Mouse (Mus musculus): Measurements from ENCODE around the gene Qrsl1. TPM values are rescaled to one million over a fixed set of nuclear protein-coding genes. Genes with fewer than 3 reads are reported as not detected.

Gene Qrsl1
- polyA plus RNA-seq, 1 experiment from 2014 or later: 26.8 TPM

DNA sequence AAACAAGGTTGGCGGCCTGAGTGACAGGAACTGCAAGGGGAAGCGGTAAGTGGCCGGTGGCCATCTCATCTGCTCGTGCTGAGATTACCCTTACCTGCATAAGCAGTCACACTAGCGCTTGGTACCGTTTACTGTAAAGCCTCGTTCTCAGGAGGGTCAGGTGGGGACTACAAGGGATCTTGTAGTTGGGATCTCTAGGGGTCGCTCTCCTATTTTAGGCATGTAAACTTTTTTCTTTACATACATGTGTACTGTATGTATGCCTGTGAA, 9.3 kb upstream of the Qrsl1 start:
- no peak overlapping the region for H3K4me2 ChIP-seq
- H3K36me3 ChIP-seq (replicated peaks): peaks cover 6% of the 10 kb centered on the region; the same call in 1 of the 2 replicates
- no peaks in the 10 kb centered on the region for H3K9me3 ChIP-seq
- no peak overlapping the region for H3K27ac ChIP-seq
- no peaks in the 10 kb centered on the region; the same call in 1 of the 2 replicates for H3K4me1 ChIP-seq
- H3K27me3 ChIP-seq: no peaks in the 10 kb centered on the region
- H3K9ac ChIP-seq: no peak overlapping the region
- WGBS: 95% methylated on average over 8 of the region's 8 CpGs
- no peak for ATAC-seq (ENCODE audit: low FRiP score)
- H3K4me3 ChIP-seq (replicated peaks): no peak overlapping the region

GRCm38 (mm10) chr10:43910032-43910872, 8.7 kb upstream of the Qrsl1 start:
- no peak overlapping the region for H3K9ac ChIP-seq
- peaks cover 6% of the 10 kb centered on the region; the same call in 1 of the 2 replicates for H3K36me3 ChIP-seq (replicated peaks)
- H3K9me3 ChIP-seq: no peaks in the 10 kb centered on the region
- WGBS: 88% methylated on average over 12 of the region's 12 CpGs
- no peak overlapping the region for H3K27ac ChIP-seq
- H3K27me3 ChIP-seq: no peaks in the 10 kb centered on the region
- no peak overlapping the region for H3K4me3 ChIP-seq (replicated peaks)
- H3K4me2 ChIP-seq: no peak overlapping the region
- no peak for ATAC-seq (ENCODE audit: low FRiP score)
- H3K4me1 ChIP-seq: no peaks in the 10 kb centered on the region

- no peak overlapping the region for H3K27ac ChIP-seq
- no peaks in the 10 kb centered on the region for H3K27me3 ChIP-seq
- H3K4me2 ChIP-seq: no peak overlapping the region
- WGBS: 94% methylated on average over 1 of the region's 1 CpGs
- no peaks in the 10 kb centered on the region for H3K9me3 ChIP-seq
- ATAC-seq (ENCODE audit: low FRiP score): no peak
- peaks cover 17% of the 10 kb centered on the region for H3K4me1 ChIP-seq
- H3K4me3 ChIP-seq (replicated peaks): no peak overlapping the region
- no peak overlapping the region for H3K9ac ChIP-seq
- no peaks in the 10 kb centered on the region for H3K36me3 ChIP-seq (replicated peaks)
Observed at GRCm38 (mm10) chr10:43904569-43904968, 3.0 kb upstream of the Qrsl1 start.

GRCm38 (mm10) chr10:43900883-43901570, 518 bp downstream of the Qrsl1 start:
- H3K4me2 ChIP-seq: peak overlapping the region; percentile 71
- H3K9me3 ChIP-seq: no peaks in the 10 kb centered on the region
- no peaks in the 10 kb centered on the region for H3K27me3 ChIP-seq
- 8% methylated on average over 30 of the region's 30 CpGs for WGBS
- peak overlapping the region; percentile 68; the same call in 1 of the 2 replicates for H3K27ac ChIP-seq
- H3K9ac ChIP-seq: peak overlapping the region; percentile 68
- peaks cover 17% of the 10 kb centered on the region for H3K4me1 ChIP-seq
- ATAC-seq (ENCODE audit: low FRiP score): peak; percentile 67
- peak overlapping the region; percentile 77 for H3K4me3 ChIP-seq (replicated peaks)
- no peaks in the 10 kb centered on the region; the same call in 1 of the 2 replicates for H3K36me3 ChIP-seq (replicated peaks)

DNA sequence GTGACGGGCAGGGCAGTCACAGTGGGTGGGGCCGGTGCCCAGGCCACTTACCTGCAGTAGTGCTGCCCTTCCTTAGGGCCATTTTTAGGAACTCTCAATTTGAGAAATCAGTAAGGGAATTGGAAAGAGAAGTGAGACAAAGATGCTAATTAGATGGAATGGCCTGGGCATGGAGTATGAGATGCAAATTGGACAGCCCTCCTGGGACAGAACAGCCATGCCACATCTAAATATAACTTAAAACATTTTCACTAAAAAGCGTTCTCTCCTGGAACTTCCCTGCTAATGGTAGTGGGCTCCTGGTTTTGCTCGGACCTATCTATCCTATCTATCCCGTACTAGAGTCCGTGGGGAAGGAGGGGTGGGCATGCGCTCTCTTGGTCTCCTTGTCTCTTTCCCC, 3.3 kb downstream of the Qrsl1 start:
- WGBS: 92% methylated on average over 7 of the region's 7 CpGs
- peaks cover 21% of the 10 kb centered on the region for H3K36me3 ChIP-seq (replicated peaks)
- ATAC-seq (ENCODE audit: low FRiP score): no peak

DNA sequence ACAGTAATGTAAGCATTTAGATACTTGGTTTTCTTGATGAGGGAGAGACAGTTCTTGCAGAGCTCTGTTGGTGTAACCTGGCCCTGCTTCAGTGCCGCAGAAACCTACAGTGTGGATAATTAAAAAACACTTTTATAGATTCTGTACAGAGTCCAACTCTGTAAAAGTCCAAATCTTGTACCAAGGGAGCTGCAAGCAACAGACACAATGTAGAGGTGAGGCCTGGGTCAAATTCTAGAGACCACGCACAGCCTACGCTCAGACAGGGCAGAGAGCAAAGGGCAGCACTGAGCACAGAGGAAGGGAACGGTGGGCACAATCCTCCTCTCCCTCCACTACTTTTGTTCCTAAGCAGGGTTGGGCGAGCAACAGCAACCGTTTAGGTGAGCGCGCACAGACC, 5.5 kb downstream of the Qrsl1 start:
- no peaks in the 10 kb centered on the region for H3K27me3 ChIP-seq
- no peak for ATAC-seq (ENCODE audit: low FRiP score)
- H3K9me3 ChIP-seq: no peaks in the 10 kb centered on the region
- peaks cover 30% of the 10 kb centered on the region for H3K36me3 ChIP-seq (replicated peaks)
- H3K27ac ChIP-seq: no peak overlapping the region
- no peak overlapping the region for H3K4me3 ChIP-seq (replicated peaks)
- H3K9ac ChIP-seq: no peak overlapping the region
- no peak overlapping the region for H3K4me2 ChIP-seq
- H3K4me1 ChIP-seq: peaks cover 3% of the 10 kb centered on the region
- WGBS: 91% methylated on average over 8 of the region's 8 CpGs

More for the DNA sequence above, 3.3 kb downstream of the Qrsl1 start:
- H3K9me3 ChIP-seq: no peaks in the 10 kb centered on the region
- peaks cover 14% of the 10 kb centered on the region for H3K4me1 ChIP-seq
- no peaks in the 10 kb centered on the region for H3K27me3 ChIP-seq
- no peak overlapping the region for H3K9ac ChIP-seq
- H3K27ac ChIP-seq: no peak overlapping the region
- H3K4me2 ChIP-seq: no peak overlapping the region
- H3K4me3 ChIP-seq (replicated peaks): no peak overlapping the region

GRCm38 (mm10) chr10:43892971-43893370, 8.6 kb downstream of the Qrsl1 start:
- no peak overlapping the region for H3K4me2 ChIP-seq
- no peaks in the 10 kb centered on the region for H3K4me1 ChIP-seq
- ATAC-seq (ENCODE audit: low FRiP score): no peak
- no peak overlapping the region for H3K9ac ChIP-seq
- H3K9me3 ChIP-seq: no peaks in the 10 kb centered on the region
- H3K36me3 ChIP-seq (replicated peaks): peaks cover 35% of the 10 kb centered on the region
- 92% methylated on average over 4 of the region's 4 CpGs for WGBS
- no peak overlapping the region for H3K4me3 ChIP-seq (replicated peaks)
- no peaks in the 10 kb centered on the region for H3K27me3 ChIP-seq
- no peak overlapping the region for H3K27ac ChIP-seq

DNA sequence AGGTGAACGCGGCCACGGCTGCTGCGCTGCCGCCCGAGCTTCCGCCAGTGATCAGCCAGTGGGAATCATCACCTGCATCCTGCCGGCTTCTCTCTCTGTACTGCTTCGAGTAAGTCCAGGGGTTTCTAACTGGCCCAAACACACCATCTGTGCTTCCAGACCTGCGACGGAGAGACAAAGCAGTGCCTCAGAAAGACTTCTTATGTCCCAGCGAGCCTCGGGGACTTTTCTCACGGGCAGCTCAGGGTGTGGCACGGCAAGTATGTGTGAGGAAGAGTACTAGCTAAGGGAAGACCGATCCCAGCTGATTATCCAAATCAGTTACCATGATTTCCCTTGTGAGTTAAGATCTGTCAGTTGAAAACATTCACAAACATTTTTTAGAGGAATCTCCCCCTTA, 12.6 kb downstream of the Qrsl1 start:
- H3K36me3 ChIP-seq (replicated peaks): peaks cover 31% of the 10 kb centered on the region
- no peaks in the 10 kb centered on the region for H3K4me1 ChIP-seq
- H3K9me3 ChIP-seq: no peaks in the 10 kb centered on the region
- H3K27me3 ChIP-seq: no peaks in the 10 kb centered on the region
- no peak overlapping the region for H3K27ac ChIP-seq
- H3K4me3 ChIP-seq (replicated peaks): no peak overlapping the region
- no peak overlapping the region for H3K4me2 ChIP-seq
- 89% methylated on average over 16 of the region's 16 CpGs for WGBS
- no peak overlapping the region for H3K9ac ChIP-seq
- ATAC-seq (ENCODE audit: low FRiP score): no peak

GRCm38 (mm10) chr10:43887676-43888075, 13.9 kb downstream of the Qrsl1 start:
- Histone ChIP-seq H3K9me3 (no peaks in the 10 kb centered on the region), H3K36me3 (replicated peaks) (peaks cover 18% of the 10 kb centered on the region), H3K4me3 (replicated peaks) (no peak overlapping the region), H3K4me1 (no peaks in the 10 kb centered on the region), H3K9ac (no peak overlapping the region), H3K4me2 (no peak overlapping the region), H3K27ac (no peak overlapping the region), H3K27me3 (no peaks in the 10 kb centered on the region)
- peak; percentile 75 for ATAC-seq (ENCODE audit: low FRiP score)
- WGBS: 72% methylated on average over 9 of the region's 9 CpGs

GRCm38 (mm10) chr10:43871458-43871857, 30.1 kb downstream of the Qrsl1 start:
- H3K27me3 ChIP-seq: no peaks in the 10 kb centered on the region
- H3K4me1 ChIP-seq: no peaks in the 10 kb centered on the region
- no peak overlapping the region for H3K27ac ChIP-seq
- H3K9ac ChIP-seq: no peak overlapping the region
- H3K9me3 ChIP-seq: no peaks in the 10 kb centered on the region
- 94% methylated on average over 1 of the region's 1 CpGs for WGBS
- ATAC-seq (ENCODE audit: low FRiP score): no peak
- H3K36me3 ChIP-seq (replicated peaks): 0 out of 2 replicates have a peak, but pooled peaks cover 10% of the 10 kb centered on the region
- no peak overlapping the region for H3K4me2 ChIP-seq
- no peak overlapping the region for H3K4me3 ChIP-seq (replicated peaks)

DNA sequence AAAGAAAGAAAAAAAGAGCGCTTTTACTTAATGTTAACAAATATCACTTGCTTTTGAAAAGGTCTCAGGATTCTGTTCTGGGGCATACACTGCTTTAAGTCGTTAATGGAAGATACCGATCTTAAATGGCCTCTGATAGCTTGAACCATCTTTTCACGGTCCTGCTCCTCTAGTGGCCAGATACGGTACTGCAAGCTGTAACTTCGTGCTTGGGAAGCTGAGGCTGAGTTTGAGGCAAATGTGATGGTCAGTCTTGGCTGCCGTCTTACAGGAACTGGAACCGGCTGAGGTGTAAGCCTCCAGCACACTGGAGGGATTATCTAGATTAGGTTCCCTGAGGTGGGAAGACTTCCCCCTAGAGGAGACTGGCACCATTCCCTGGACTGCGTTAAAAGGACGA, 30.8 kb downstream of the Qrsl1 start:
- H3K4me1 ChIP-seq: no peaks in the 10 kb centered on the region
- H3K9ac ChIP-seq: no peak overlapping the region
- H3K9me3 ChIP-seq: no peaks in the 10 kb centered on the region
- 0 out of 2 replicates have a peak, but pooled peaks cover 3% of the 10 kb centered on the region for H3K36me3 ChIP-seq (replicated peaks)
- no peak for ATAC-seq (ENCODE audit: low FRiP score)
- H3K4me2 ChIP-seq: no peak overlapping the region
- no peak overlapping the region for H3K4me3 ChIP-seq (replicated peaks)
- no peaks in the 10 kb centered on the region for H3K27me3 ChIP-seq
- no peak overlapping the region for H3K27ac ChIP-seq
- 73% methylated on average over 10 of the region's 10 CpGs for WGBS

- Histone ChIP-seq H3K4me1 (no peaks in the 10 kb centered on the region), H3K4me2 (no peak overlapping the region), H3K27me3 (no peaks in the 10 kb centered on the region), H3K9ac (no peak overlapping the region), H3K4me3 (replicated peaks) (no peak overlapping the region), H3K9me3 (no peaks in the 10 kb centered on the region), H3K27ac (no peak overlapping the region), H3K36me3 (replicated peaks) (no peaks in the 10 kb centered on the region)
- ATAC-seq (ENCODE audit: low FRiP score): no peak
- 89% methylated on average over 3 of the region's 3 CpGs for WGBS
Observed at GRCm38 (mm10) chr10:43856351-43856750, 45.2 kb downstream of the Qrsl1 start.

DNA sequence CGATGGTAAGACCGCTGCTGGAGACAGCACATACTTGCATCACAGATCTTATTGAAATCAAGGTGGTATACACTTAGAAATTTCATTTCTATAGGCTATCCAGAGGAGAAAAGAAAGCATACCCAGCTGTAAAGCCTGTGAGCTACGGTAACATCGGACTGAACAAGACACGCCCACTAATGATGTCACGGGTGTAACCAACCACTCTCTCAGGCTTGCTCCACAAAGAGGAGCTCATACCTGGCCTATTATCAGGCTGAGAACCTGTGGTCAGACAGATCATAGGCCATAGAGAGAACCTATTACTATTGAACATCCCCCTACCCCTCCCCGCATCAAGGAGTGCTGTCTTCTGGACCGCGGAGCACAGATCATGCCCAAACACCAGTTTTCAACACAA, 45.6 kb downstream of the Qrsl1 start:
- H3K4me1 ChIP-seq: no peaks in the 10 kb centered on the region
- no peak overlapping the region for H3K9ac ChIP-seq
- no peak overlapping the region for H3K27ac ChIP-seq
- no peaks in the 10 kb centered on the region for H3K27me3 ChIP-seq
- WGBS: 92% methylated on average over 9 of the region's 9 CpGs
- no peaks in the 10 kb centered on the region for H3K36me3 ChIP-seq (replicated peaks)
- ATAC-seq (ENCODE audit: low FRiP score): no peak
- H3K4me3 ChIP-seq (replicated peaks): no peak overlapping the region
- H3K4me2 ChIP-seq: no peak overlapping the region
- no peaks in the 10 kb centered on the region for H3K9me3 ChIP-seq

All from forebrain, embryonic 12.5 days (tissue).